Mouse (Mus musculus): Measurements from ENCODE around the gene Blnk. TPM values are rescaled to one million over a fixed set of nuclear protein-coding genes. Genes with fewer than 3 reads are reported as not detected.

Gene Blnk
- total RNA-seq, 1 experiment from 2014 or later, result 0.78 TPM

Other genes with a start within 250 kb of the Blnk start
- 1.5 and 8.6 TPM in 2 replicates for gene Cc2d2b, start 245.8 kb downstream of the Blnk start, total RNA-seq (2017)
- gene Ccnj, start 163.3 kb downstream of the Blnk start, total RNA-seq (2017), result 6.4 and 7.4 TPM in 2 replicates
- 36.4 and 39.2 TPM in 2 replicates for gene Zfp518a, start 99.8 kb downstream of the Blnk start, total RNA-seq (2017)
- 105 and 124 TPM in 2 replicates for gene Dntt, start 34.7 kb upstream of the Blnk start, total RNA-seq (2017)
- not detected in 2 replicates for gene Opalin, start 82.6 kb upstream of the Blnk start, total RNA-seq (2017)
- 0.05 TPM in 1 of 2 replicates, not detected in the other for gene Tll2, start 212.3 kb upstream of the Blnk start, total RNA-seq (2017)